Mouse (Mus musculus): ENCODE measurements around the gene Ccdc142. TPM values are rescaled to one million over a fixed set of nuclear protein-coding genes. Genes with fewer than 3 reads are reported as not detected.

Gene Ccdc142
- polyA plus RNA-seq, 1 experiment from 2014 or later = 4.2 TPM

DNA sequence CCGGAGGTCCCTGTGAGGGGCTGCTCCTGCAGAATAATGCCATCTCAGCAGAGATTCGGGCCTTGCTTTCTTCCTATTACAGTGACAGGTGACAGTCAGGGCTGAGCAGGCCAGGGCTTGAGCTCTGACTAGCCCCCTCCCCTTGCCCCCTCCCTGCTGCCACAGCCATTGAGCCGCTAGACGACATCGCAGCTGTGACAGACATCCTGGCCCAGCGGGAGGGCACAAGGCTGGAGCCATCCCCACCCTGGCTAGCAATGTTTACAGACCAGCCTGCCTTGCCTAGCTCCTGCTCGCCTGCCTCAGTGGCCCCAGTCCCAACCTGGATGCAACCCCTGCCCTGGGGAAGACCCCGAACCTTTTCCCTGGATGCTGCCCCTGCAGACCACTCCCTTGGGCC is 50.3 kb downstream of the Ccdc142 start:
- H3K27me3 ChIP-seq (ENCODE audit: control insufficient read depth, insufficient read depth, low read length) = no peaks in the 10 kb centered on the region
- H3K36me3 ChIP-seq (ENCODE audit: control insufficient read depth, insufficient read depth, low read length) = peaks cover 18% of the 10 kb centered on the region
- 20% methylated on average over 8 of the region's 8 CpGs for WGBS
- H3K27ac ChIP-seq (replicated peaks; ENCODE audit: low read depth, low read length) = no peak overlapping the region
- no peaks in the 10 kb centered on the region for H3K9me3 ChIP-seq (ENCODE audit: control insufficient read depth, low read length)
- ATAC-seq (ENCODE audit: low FRiP score, low TSS enrichment) (no peak), DNase-seq (no peak)
- peaks cover 14% of the 10 kb centered on the region for H3K4me1 ChIP-seq (ENCODE audit: control insufficient read depth, insufficient read depth, low read length)
- H3K4me3 ChIP-seq (replicated peaks; ENCODE audit: low read depth, low read length) = no peak overlapping the region
- no peak overlapping the region for H3K9ac ChIP-seq (replicated peaks; ENCODE audit: low read length)
- H3K4me2 ChIP-seq (ENCODE audit: low read length) = peak overlapping the region; percentile 6; the same call in 1 of the 2 replicates

DNA sequence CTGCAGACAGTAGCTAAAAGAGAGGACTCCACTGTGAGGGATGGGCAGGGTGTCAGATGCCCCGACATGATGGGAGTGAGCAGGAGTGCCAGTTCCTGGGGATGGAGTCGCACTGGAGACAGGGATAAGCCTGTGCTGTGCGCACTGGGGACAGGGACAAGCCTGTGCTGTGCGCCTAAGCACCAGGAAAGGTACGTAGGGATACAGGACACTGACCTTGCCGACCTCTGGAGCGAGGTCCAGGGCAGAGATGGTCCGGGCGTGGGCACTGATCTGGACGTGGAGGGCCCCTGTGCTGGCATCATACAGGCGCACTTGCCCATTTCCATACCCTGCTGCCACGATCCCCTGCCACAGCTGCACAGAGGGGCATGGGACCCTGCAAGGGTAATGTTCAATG is 51.6 kb downstream of the Ccdc142 start:
- DNase-seq = no peak
- 88% methylated on average over 12 of the region's 12 CpGs for WGBS
- Histone ChIP-seq H3K4me1 (ENCODE audit: control insufficient read depth, insufficient read depth, low read length) (peaks cover 15% of the 10 kb centered on the region), H3K27me3 (ENCODE audit: control insufficient read depth, insufficient read depth, low read length) (no peaks in the 10 kb centered on the region), H3K9me3 (ENCODE audit: control insufficient read depth, low read length) (no peaks in the 10 kb centered on the region), H3K9ac (replicated peaks; ENCODE audit: low read length) (0 out of 2 replicates have a peak overlapping the region, but pooled peaks have one; percentile 9), H3K27ac (replicated peaks; ENCODE audit: low read depth, low read length) (no peak overlapping the region), H3K4me3 (replicated peaks; ENCODE audit: low read depth, low read length) (no peak overlapping the region), H3K4me2 (ENCODE audit: low read length) (no peak overlapping the region), H3K36me3 (ENCODE audit: control insufficient read depth, insufficient read depth, low read length) (peaks cover 17% of the 10 kb centered on the region)
- ATAC-seq (ENCODE audit: low FRiP score, low TSS enrichment) = no peak

DNA sequence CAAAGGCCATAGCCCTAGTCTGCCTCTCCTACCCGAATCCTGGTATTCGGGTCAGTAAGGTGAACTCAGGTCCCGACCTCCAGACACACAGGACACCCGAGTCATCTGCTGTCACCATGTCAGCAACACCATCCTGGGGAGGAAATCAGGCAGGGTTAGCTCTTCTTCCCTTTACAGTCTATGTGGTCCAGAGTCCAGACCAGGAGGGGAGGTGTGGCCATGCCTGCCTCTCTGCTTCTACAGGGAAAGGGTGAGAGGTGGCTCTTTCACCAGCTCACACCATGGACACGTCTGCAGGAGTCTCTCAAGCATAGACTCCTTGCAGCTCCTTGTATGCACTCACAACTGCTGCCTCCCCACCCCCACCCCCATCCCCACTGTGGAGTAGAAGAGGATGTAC is 52.1 kb downstream of the Ccdc142 start:
- DNase-seq (no peak), ATAC-seq (ENCODE audit: low FRiP score, low TSS enrichment) (no peak)
- Histone ChIP-seq H3K4me3 (replicated peaks; ENCODE audit: low read depth, low read length) (no peak overlapping the region), H3K9ac (replicated peaks; ENCODE audit: low read length) (0 out of 2 replicates have a peak overlapping the region, but pooled peaks have one; percentile 9), H3K27me3 (ENCODE audit: control insufficient read depth, insufficient read depth, low read length) (no peaks in the 10 kb centered on the region), H3K4me2 (ENCODE audit: low read length) (no peak overlapping the region), H3K4me1 (ENCODE audit: control insufficient read depth, insufficient read depth, low read length) (peaks cover 15% of the 10 kb centered on the region), H3K9me3 (ENCODE audit: control insufficient read depth, low read length) (no peaks in the 10 kb centered on the region), H3K36me3 (ENCODE audit: control insufficient read depth, insufficient read depth, low read length) (peaks cover 14% of the 10 kb centered on the region), H3K27ac (replicated peaks; ENCODE audit: low read depth, low read length) (no peak overlapping the region)
- WGBS = 79% methylated on average over 5 of the region's 5 CpGs

DNA sequence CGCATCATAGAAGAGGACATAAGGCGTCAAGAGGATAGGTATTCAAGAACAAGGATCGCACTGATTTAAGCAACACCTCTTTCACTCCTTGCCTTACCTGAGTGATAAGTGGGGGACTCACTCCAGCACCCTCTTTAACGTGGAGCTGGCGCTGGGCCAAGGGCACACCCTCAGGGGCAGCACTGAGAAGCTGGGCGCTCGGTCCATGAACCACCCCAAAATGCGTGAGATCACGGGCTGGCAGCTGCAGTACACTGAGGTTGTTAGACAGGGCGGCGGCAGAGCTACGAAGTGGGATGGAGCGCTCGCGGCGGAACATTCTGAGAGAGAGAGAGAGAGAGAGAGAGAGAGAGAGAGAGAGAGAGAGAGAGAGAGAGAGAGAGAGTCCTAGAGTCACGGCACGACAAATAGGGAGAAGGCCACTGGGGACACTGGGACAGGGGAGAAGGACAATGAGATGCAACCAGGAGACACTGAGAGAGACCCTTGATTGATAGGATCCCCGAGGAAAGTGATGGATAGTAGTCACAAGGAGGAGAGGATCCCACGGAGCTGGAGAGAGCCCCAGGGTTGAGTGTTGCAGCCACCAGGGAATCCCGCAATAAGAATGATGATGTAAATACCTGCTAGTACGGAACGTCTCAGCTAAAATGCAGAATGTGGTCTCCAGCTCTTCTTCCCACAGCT is 54.3 kb downstream of the Ccdc142 start:
- Histone ChIP-seq H3K36me3 (ENCODE audit: control insufficient read depth, insufficient read depth, low read length) (peaks cover 14% of the 10 kb centered on the region), H3K27me3 (ENCODE audit: control insufficient read depth, insufficient read depth, low read length) (peaks cover 8% of the 10 kb centered on the region), H3K9ac (replicated peaks; ENCODE audit: low read length) (peak overlapping the region; percentile 64), H3K27ac (replicated peaks; ENCODE audit: low read depth, low read length) (peak overlapping the region; percentile 13; the same call in 1 of the 2 replicates), H3K4me3 (replicated peaks; ENCODE audit: low read depth, low read length) (peak overlapping the region; percentile 55), H3K9me3 (ENCODE audit: control insufficient read depth, low read length) (no peaks in the 10 kb centered on the region), H3K4me2 (ENCODE audit: low read length) (peak overlapping the region; percentile 81), H3K4me1 (ENCODE audit: control insufficient read depth, insufficient read depth, low read length) (peaks cover 15% of the 10 kb centered on the region)
- ATAC-seq (ENCODE audit: low FRiP score, low TSS enrichment) = no peak; the same call in 1 of the 2 replicates
- DNase-seq = no peak
- 7% methylated on average over 23 of the region's 23 CpGs for WGBS

DNA sequence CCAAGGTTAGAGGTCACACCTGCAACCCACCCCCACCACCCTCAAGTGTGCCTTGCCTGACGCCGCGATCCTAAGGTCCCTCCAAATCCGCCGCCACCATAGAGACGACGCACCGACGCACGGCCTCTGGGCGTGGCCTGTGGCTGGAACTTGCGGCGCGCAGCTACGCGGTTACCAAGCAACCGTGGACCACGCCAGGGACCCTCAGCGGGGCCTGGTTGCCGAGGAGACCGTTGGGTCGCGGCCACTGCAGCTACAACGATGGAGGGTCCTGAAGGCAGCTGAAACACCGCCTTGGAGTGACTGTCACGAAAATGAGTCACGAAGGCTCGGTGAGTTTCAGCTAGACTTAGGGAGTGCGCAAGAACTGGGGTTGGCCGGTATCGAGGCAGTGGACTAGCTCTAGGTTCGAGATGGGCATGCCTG is 54.9 kb downstream of the Ccdc142 start, which contains the start of the genes Wdr54 and 1700003E16Rik:
Gene Wdr54, minus strand, starts transcription at position 139 of the 426 bp plus-strand sequence.
Gene 1700003E16Rik, plus strand, starts transcription at position 146 of the 426 bp plus-strand sequence.
- WGBS = under 1% methylated on average over 32 of the region's 32 CpGs

More for the DNA sequence above, 54.9 kb downstream of the Ccdc142 start, which contains the start of the genes Wdr54 and 1700003E16Rik:
- peaks cover 14% of the 10 kb centered on the region for H3K36me3 ChIP-seq (ENCODE audit: control insufficient read depth, insufficient read depth, low read length)
- H3K4me3 ChIP-seq (replicated peaks; ENCODE audit: low read depth, low read length) = peak within 1 kb of the TSS; percentile 55
- H3K4me2 ChIP-seq (ENCODE audit: low read length) = peak within 1 kb of the TSS; percentile 81
- H3K27me3 ChIP-seq (ENCODE audit: control insufficient read depth, insufficient read depth, low read length) = peaks cover 14% of the 10 kb centered on the region
- H3K4me1 ChIP-seq (ENCODE audit: control insufficient read depth, insufficient read depth, low read length) = peaks cover 15% of the 10 kb centered on the region
- H3K27ac ChIP-seq (replicated peaks; ENCODE audit: low read depth, low read length) = peak within 1 kb of the TSS; percentile 13; the same call in 1 of the 2 replicates
- H3K9ac ChIP-seq (replicated peaks; ENCODE audit: low read length) = peak within 1 kb of the TSS; percentile 64
- DNase-seq = peak; percentile 95
- ATAC-seq (ENCODE audit: low FRiP score, low TSS enrichment) = peak; percentile 89
- H3K9me3 ChIP-seq (ENCODE audit: control insufficient read depth, low read length) = no peaks in the 10 kb centered on the region

MicroRNAs encoded within 50 kb of the gene (microRNA counts, 519-probe panel; counts per million panel counts)
- microRNA mmu-miR-3470a+mmu-miR-3470b = not detected

Small RNA genes lying within 50 kb of the gene (microRNA-seq; reads per million reads assigned to microRNA genes)
- gene Mir3470a = not detected

Other genes with a start within 250 kb of the Ccdc142 start
- gene Sema4f, start 161.8 kb upstream of the Ccdc142 start, polyA plus RNA-seq (2014; fragmentation: Nextera tagmentation; extraction: Ambion mirVana) = 11.3 and 11.5 TPM in 2 replicates
- gene M1ap, start 154.7 kb upstream of the Ccdc142 start, polyA plus RNA-seq (2014; fragmentation: Nextera tagmentation; extraction: Ambion mirVana) = 0.28 TPM in 1 of 2 replicates, not detected in the other
- gene Dok1, start 68.1 kb upstream of the Ccdc142 start, polyA plus RNA-seq (2014; fragmentation: Nextera tagmentation; extraction: Ambion mirVana) = 1.7 TPM in 2 replicates
- gene Loxl3, start 67.4 kb upstream of the Ccdc142 start, polyA plus RNA-seq (2014; fragmentation: Nextera tagmentation; extraction: Ambion mirVana) = 3.1 and 5.5 TPM in 2 replicates
- gene Aup1, start 47.1 kb upstream of the Ccdc142 start, polyA plus RNA-seq (2014; fragmentation: Nextera tagmentation; extraction: Ambion mirVana) = 111 and 145 TPM in 2 replicates
- gene Htra2, start 46.3 kb upstream of the Ccdc142 start, polyA plus RNA-seq (2014; fragmentation: Nextera tagmentation; extraction: Ambion mirVana) = 38.5 and 53.1 TPM in 2 replicates
- 0.53 and 0.68 TPM in 2 replicates for gene Dqx1, start 43.8 kb upstream of the Ccdc142 start, polyA plus RNA-seq (2014; fragmentation: Nextera tagmentation; extraction: Ambion mirVana)
- not detected in 2 replicates for gene Tlx2, start 31.3 kb upstream of the Ccdc142 start, polyA plus RNA-seq (2014; fragmentation: Nextera tagmentation; extraction: Ambion mirVana)
- 43.5 and 58.8 TPM in 2 replicates for gene Pcgf1, start 23.7 kb upstream of the Ccdc142 start, polyA plus RNA-seq (2014; fragmentation: Nextera tagmentation; extraction: Ambion mirVana)
- not detected in 2 replicates for gene Lbx2, start 15.2 kb upstream of the Ccdc142 start, polyA plus RNA-seq (2014; fragmentation: Nextera tagmentation; extraction: Ambion mirVana)
- gene Gm42688, start within 50 bp of the Ccdc142 start, polyA plus RNA-seq (2014; fragmentation: Nextera tagmentation; extraction: Ambion mirVana) = 4.3 and 4.8 TPM in 2 replicates
- gene Mrpl53, start 7.4 kb downstream of the Ccdc142 start, polyA plus RNA-seq (2014; fragmentation: Nextera tagmentation; extraction: Ambion mirVana) = 120 and 139 TPM in 2 replicates
- 22.4 and 22.6 TPM in 2 replicates for gene Mogs, start 13.9 kb downstream of the Ccdc142 start, polyA plus RNA-seq (2014; fragmentation: Nextera tagmentation; extraction: Ambion mirVana)
- 155 and 157 TPM in 2 replicates for gene Wbp1, start 20.0 kb downstream of the Ccdc142 start, polyA plus RNA-seq (2014; fragmentation: Nextera tagmentation; extraction: Ambion mirVana)
- gene Ino80b, start 23.8 kb downstream of the Ccdc142 start, polyA plus RNA-seq (2014; fragmentation: Nextera tagmentation; extraction: Ambion mirVana) = 13.1 and 14.2 TPM in 2 replicates
- gene Rtkn, start 33.9 kb downstream of the Ccdc142 start, polyA plus RNA-seq (2014; fragmentation: Nextera tagmentation; extraction: Ambion mirVana) = 5.0 and 8.8 TPM in 2 replicates
- gene Wdr54, start 54.8 kb downstream of the Ccdc142 start, polyA plus RNA-seq (2014; fragmentation: Nextera tagmentation; extraction: Ambion mirVana) = 19.4 and 30.3 TPM in 2 replicates
- gene 1700003E16Rik, start 54.8 kb downstream of the Ccdc142 start, polyA plus RNA-seq (2014; fragmentation: Nextera tagmentation; extraction: Ambion mirVana) = 5.9 and 7.1 TPM in 2 replicates
- gene Dctn1, start 64.3 kb downstream of the Ccdc142 start, polyA plus RNA-seq (2014; fragmentation: Nextera tagmentation; extraction: Ambion mirVana) = 134 and 135 TPM in 2 replicates
- gene Slc4a5, start 118.2 kb downstream of the Ccdc142 start, polyA plus RNA-seq (2014; fragmentation: Nextera tagmentation; extraction: Ambion mirVana) = 0.27 and 0.55 TPM in 2 replicates
- 27.0 and 31.3 TPM in 2 replicates for gene Mthfd2, start 224.3 kb downstream of the Ccdc142 start, polyA plus RNA-seq (2014; fragmentation: Nextera tagmentation; extraction: Ambion mirVana)
- 14.7 and 32.5 TPM in 2 replicates for gene Mob1a, start 224.4 kb downstream of the Ccdc142 start, polyA plus RNA-seq (2014; fragmentation: Nextera tagmentation; extraction: Ambion mirVana)
- gene Bola3, start 247.5 kb downstream of the Ccdc142 start, polyA plus RNA-seq (2014; fragmentation: Nextera tagmentation; extraction: Ambion mirVana) = 54.5 and 61.1 TPM in 2 replicates